Mouse (Mus musculus): Measurements from ENCODE around the gene Rad51.
A peak's percentile ranks its signal among the peaks of the same experiment; 100 is the strongest.

Gene Rad51

GRCm38 (mm10) chr2:119112438-119113112, at the start of gene Rad51:
Rad51 (plus strand) TSS chr2:119112793.
- peak; percentile 88 for DNase-seq

GRCm38 (mm10) chr2:119072397-119072796, 40.2 kb upstream of the Rad51 start:
- no peak for DNase-seq

DNA sequence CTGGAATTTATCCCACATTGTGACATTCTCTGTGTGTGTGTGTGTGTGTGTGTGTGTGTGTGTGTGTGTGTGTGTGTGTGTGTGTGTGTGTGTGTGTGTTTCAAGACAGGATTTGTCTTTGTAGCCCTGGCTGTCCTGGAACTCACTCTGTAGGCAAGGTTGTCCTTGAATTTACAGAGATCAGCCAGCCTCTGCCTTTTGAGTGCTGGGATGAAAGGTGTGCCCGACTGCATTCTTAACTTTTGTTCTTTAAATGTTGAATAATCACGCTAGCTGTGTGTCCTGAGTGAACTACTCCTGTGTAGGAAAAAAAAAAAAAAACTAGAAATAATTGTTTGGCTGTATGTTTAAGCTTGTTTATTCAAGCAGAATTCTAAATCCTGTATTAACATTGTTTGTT, 26.4 kb upstream of the Rad51 start:
- DNase-seq, result no peak

- DNase-seq, result no peak
These were observed 11.0 kb upstream of the Rad51 start for GRCm38 (mm10) chr2:119101552-119101951.

- DNase-seq, result no peak
These were observed 6.0 kb upstream of the Rad51 start for GRCm38 (mm10) chr2:119106583-119106982.

GRCm38 (mm10) chr2:119108554-119108953, 4.0 kb upstream of the Rad51 start:
- no peak for DNase-seq

GRCm38 (mm10) chr2:119111060-119111459, 1.5 kb upstream of the Rad51 start:
- no peak for DNase-seq

- DNase-seq, result no peak
These were observed 730 bp downstream of the Rad51 start for GRCm38 (mm10) chr2:119113121-119113925.

GRCm38 (mm10) chr2:119136346-119136898, 23.8 kb downstream of the Rad51 start:
- DNase-seq, result no peak

DNA sequence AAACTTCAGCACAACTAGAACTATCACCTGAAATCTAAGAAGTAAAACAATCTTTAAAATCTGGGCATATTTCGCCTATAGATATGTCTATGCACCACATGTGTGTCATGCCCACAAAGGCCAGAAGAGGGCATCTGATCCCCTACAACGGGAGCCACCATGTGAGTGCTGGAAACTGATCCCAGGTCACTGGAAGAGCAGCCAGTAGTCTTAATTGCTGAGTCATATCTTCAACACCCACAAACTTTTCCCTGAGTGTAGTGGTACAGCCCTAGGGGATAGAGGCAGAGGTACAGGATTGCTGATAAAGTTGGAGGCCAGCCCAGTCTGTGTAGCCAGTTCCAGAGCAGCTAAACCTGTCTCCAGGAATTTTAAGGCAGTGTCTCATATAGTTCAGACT, 32.6 kb downstream of the Rad51 start:
- no peak for DNase-seq

DNA sequence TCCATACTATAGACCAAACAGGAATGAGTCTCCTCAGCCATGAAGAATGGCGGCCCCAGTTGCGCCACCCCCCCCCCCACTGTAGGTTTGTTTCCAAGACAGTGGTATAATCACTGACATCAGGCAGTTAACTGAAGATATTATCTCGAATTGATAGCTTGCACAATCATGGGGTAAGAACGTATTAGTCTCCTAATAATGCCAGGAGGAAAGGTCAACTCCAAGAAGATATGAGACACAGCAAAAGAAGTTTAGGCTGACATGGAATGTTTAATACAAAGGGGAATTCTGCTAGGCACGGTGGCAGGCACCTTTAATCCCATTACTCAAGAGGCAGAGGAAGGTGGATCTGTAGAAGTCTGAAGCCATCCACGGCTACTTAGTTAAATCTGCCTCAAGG, 33.8 kb downstream of the Rad51 start:
- DNase-seq, result no peak

DNA sequence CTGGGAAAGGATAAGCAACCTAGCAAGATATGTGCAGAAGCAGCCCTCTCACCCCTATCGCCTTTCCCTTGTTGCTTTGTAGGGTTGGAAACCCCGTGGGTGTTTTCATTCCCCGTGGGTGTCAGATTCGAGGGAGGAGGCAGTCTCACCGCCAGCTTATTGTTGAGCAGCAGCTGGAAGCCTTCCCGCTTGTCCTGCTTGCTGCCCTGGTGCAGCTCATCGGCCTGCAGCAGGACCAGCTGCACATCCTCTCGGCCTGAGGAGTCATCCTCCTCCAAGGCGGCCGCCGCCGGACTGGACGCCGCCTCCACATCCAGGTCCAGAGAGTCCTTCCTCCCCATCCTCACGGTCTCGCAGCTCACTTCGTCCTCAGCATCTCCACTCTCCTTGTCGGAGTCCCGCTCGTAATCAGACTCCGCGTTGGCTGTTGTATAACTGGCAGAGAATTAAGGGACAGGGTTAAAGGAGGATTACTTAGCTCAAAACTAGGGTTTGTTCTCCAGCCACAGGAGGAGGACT, 34.6 kb downstream of the Rad51 start:
- no peak for DNase-seq

DNA sequence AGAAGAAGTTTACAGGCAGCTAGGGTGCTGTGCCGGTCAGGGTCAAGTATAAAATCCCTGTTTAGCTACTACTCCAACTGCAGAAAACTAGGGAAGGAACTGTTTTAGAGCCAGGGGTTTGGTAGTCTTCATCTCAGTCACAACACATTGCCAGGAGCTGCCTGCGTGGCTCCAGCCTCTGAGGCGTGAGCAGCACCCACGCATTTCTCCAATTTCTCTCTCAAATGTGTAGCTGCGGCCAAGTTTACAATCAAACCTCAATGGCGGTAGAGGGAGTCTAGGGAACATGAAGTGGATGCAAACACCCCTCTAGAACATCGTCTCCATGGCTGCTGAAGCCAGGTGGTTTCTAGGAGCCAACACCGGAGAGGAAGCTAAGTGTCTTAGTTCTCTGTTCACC, 35.2 kb downstream of the Rad51 start:
- peak; percentile 31 for DNase-seq

- no peak for DNase-seq
These were observed 39.7 kb downstream of the Rad51 start for GRCm38 (mm10) chr2:119152255-119152654.

DNA sequence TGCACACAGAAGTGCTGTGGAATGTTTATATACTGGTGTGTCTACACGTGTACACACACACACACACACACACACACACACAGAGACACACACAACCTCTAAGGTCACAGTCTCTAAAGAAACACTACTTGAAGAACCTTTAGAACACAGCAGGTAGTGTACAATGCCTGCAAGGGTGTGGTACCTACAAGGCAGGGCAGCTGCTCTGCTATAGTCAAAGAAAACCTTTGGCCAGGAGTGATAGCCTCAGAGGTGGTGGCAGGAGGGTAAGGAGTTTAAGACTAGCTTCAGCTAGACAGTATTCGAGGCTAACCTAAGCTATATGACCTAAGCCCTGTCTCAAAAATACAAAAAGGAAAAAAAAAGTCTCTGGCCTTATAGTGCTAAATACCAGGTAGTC, 42.1 kb downstream of the Rad51 start:
- no peak for DNase-seq

- DNase-seq, result no peak
These were observed 42.8 kb downstream of the Rad51 start for GRCm38 (mm10) chr2:119155388-119155787.

DNA sequence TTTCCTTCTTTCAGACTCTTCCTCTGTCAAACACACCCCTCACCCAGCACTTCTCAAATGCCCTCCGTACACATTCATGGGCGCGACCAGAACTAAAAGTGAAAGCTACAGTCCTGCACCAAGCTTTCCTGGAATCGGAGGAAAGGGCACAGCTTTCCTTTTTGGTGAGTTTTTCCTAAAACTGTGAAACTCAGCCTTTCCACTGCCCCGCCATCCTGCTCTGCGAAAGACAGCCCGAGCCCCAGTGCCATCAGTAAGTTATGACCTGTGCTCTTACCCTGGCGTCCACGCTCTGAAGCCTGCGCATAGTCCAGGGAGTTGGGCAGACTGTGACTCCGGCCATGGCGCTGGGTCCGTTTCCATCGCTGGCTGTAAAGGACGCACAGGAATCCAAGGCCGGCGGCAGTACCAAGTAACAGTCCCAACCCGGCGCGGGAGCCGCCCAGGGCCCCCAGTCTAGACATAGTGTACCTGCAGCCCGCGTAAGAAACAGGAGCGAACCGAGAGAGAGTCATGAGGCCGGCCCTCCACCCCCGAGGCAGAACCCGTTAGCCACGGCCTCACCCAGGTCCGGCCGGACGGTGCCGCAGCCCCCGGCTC, 43.6 kb downstream of the Rad51 start:
- no peak for DNase-seq

GRCm38 (mm10) chr2:119156681-119157572, 44.3 kb downstream of the Rad51 start, which contains the start of gene Rmdn3:
Rmdn3 (minus strand) TSS chr2:119157034.
- DNase-seq, result peak; percentile 96

GRCm38 (mm10) chr2:119157836-119158235, 45.2 kb downstream of the Rad51 start:
- no peak for DNase-seq

GRCm38 (mm10) chr2:119161247-119161646, 48.7 kb downstream of the Rad51 start:
- no peak for DNase-seq

- DNase-seq, result no peak
These were observed 50.5 kb downstream of the Rad51 start for GRCm38 (mm10) chr2:119163135-119163534.

- no peak for DNase-seq
These were observed 51.4 kb downstream of the Rad51 start for GRCm38 (mm10) chr2:119163999-119164398.

Data from right cerebral cortex, postnatal 25 days (tissue).